Mouse (Mus musculus): Measurements from ENCODE around the gene 1700025C18Rik. TPM values are rescaled to one million over a fixed set of nuclear protein-coding genes. Genes with fewer than 3 reads are reported as not detected.
A peak's percentile ranks its signal among the peaks of the same experiment; 100 is the strongest.

1700025C18Rik gene
- polyA plus RNA-seq, 1 experiment from 2014 or later = not detected

- Histone ChIP-seq H3K9me3 (replicated peaks; ENCODE audit: control insufficient read depth, low read length, poor library complexity, severe bottlenecking) (no peaks in the 10 kb centered on the region), H3K27ac (ENCODE audit: low read length) (no peak overlapping the region), H3K4me1 (ENCODE audit: control insufficient read depth, insufficient read depth, low read length) (peaks cover 32% of the 10 kb centered on the region), H3K4me2 (ENCODE audit: low read length) (no peak overlapping the region), H3K9ac (ENCODE audit: low read depth, low read length) (no peak overlapping the region), H3K36me3 (ENCODE audit: control insufficient read depth, insufficient read depth, low read length) (no peaks in the 10 kb centered on the region), H3K27me3 (ENCODE audit: control insufficient read depth, insufficient read depth, low read depth, low read length) (no peaks in the 10 kb centered on the region), H3K4me3 (ENCODE audit: low read depth, low read length) (no peak overlapping the region)
- no peak for ATAC-seq
- 21% methylated on average over 8 of the region's 9 CpGs for WGBS
Measured at GRCm38 (mm10) chr2:165073381-165073781, 17.2 kb downstream of the 1700025C18Rik start.

- H3K9ac ChIP-seq (ENCODE audit: low read depth, low read length) = peak overlapping the region; percentile 33
- no peak overlapping the region for H3K27ac ChIP-seq (ENCODE audit: low read length)
- WGBS = 26% methylated on average over 23 of the region's 23 CpGs
- H3K9me3 ChIP-seq (replicated peaks; ENCODE audit: control insufficient read depth, low read length, poor library complexity, severe bottlenecking) = no peaks in the 10 kb centered on the region
- peaks cover 12% of the 10 kb centered on the region for H3K4me1 ChIP-seq (ENCODE audit: control insufficient read depth, insufficient read depth, low read length)
- H3K4me2 ChIP-seq (ENCODE audit: low read length) = peak overlapping the region; percentile 35
- no peak overlapping the region for H3K4me3 ChIP-seq (ENCODE audit: low read depth, low read length)
- ATAC-seq = no peak; the same call in 1 of the 2 replicates
- no peaks in the 10 kb centered on the region for H3K36me3 ChIP-seq (ENCODE audit: control insufficient read depth, insufficient read depth, low read length)
- H3K27me3 ChIP-seq (ENCODE audit: control insufficient read depth, insufficient read depth, low read depth, low read length) = no peaks in the 10 kb centered on the region
Measured at GRCm38 (mm10) chr2:165070096-165070816, 20.3 kb downstream of the 1700025C18Rik start.

- Histone ChIP-seq H3K9ac (ENCODE audit: low read depth, low read length) (no peak overlapping the region), H3K4me1 (ENCODE audit: control insufficient read depth, insufficient read depth, low read length) (peaks cover 12% of the 10 kb centered on the region), H3K9me3 (replicated peaks; ENCODE audit: control insufficient read depth, low read length, poor library complexity, severe bottlenecking) (no peaks in the 10 kb centered on the region), H3K27me3 (ENCODE audit: control insufficient read depth, insufficient read depth, low read depth, low read length) (no peaks in the 10 kb centered on the region), H3K36me3 (ENCODE audit: control insufficient read depth, insufficient read depth, low read length) (no peaks in the 10 kb centered on the region), H3K4me2 (ENCODE audit: low read length) (no peak overlapping the region), H3K4me3 (ENCODE audit: low read depth, low read length) (no peak overlapping the region), H3K27ac (ENCODE audit: low read length) (no peak overlapping the region)
- WGBS = 70% methylated on average over 2 of the region's 2 CpGs
- no peak for ATAC-seq
Measured at GRCm38 (mm10) chr2:165068806-165069205, 21.7 kb downstream of the 1700025C18Rik start.

- H3K27ac ChIP-seq (ENCODE audit: low read length) = no peak overlapping the region
- no peaks in the 10 kb centered on the region for H3K4me1 ChIP-seq (ENCODE audit: control insufficient read depth, insufficient read depth, low read length)
- 69% methylated on average over 7 of the region's 7 CpGs for WGBS
- H3K36me3 ChIP-seq (ENCODE audit: control insufficient read depth, insufficient read depth, low read length) = no peaks in the 10 kb centered on the region
- no peak overlapping the region for H3K4me2 ChIP-seq (ENCODE audit: low read length)
- no peaks in the 10 kb centered on the region for H3K9me3 ChIP-seq (replicated peaks; ENCODE audit: control insufficient read depth, low read length, poor library complexity, severe bottlenecking)
- H3K27me3 ChIP-seq (ENCODE audit: control insufficient read depth, insufficient read depth, low read depth, low read length) = no peaks in the 10 kb centered on the region
- no peak overlapping the region for H3K4me3 ChIP-seq (ENCODE audit: low read depth, low read length)
- no peak overlapping the region for H3K9ac ChIP-seq (ENCODE audit: low read depth, low read length)
- no peak for ATAC-seq
Measured at GRCm38 (mm10) chr2:165064489-165064888, 26.1 kb downstream of the 1700025C18Rik start.

- Histone ChIP-seq H3K4me2 (ENCODE audit: low read length) (no peak overlapping the region), H3K9me3 (replicated peaks; ENCODE audit: control insufficient read depth, low read length, poor library complexity, severe bottlenecking) (no peaks in the 10 kb centered on the region), H3K27ac (ENCODE audit: low read length) (no peak overlapping the region), H3K27me3 (ENCODE audit: control insufficient read depth, insufficient read depth, low read depth, low read length) (no peaks in the 10 kb centered on the region), H3K36me3 (ENCODE audit: control insufficient read depth, insufficient read depth, low read length) (no peaks in the 10 kb centered on the region), H3K4me3 (ENCODE audit: low read depth, low read length) (no peak overlapping the region), H3K9ac (ENCODE audit: low read depth, low read length) (no peak overlapping the region), H3K4me1 (ENCODE audit: control insufficient read depth, insufficient read depth, low read length) (no peaks in the 10 kb centered on the region)
- WGBS = 85% methylated on average over 16 of the region's 16 CpGs
- no peak for ATAC-seq
Measured at GRCm38 (mm10) chr2:165061638-165062433, 28.7 kb downstream of the 1700025C18Rik start.

GRCm38 (mm10) chr2:165059961-165060360 is 30.6 kb downstream of the 1700025C18Rik start:
- Histone ChIP-seq H3K36me3 (ENCODE audit: control insufficient read depth, insufficient read depth, low read length) (no peaks in the 10 kb centered on the region), H3K27ac (ENCODE audit: low read length) (no peak overlapping the region), H3K4me1 (ENCODE audit: control insufficient read depth, insufficient read depth, low read length) (no peaks in the 10 kb centered on the region), H3K9me3 (replicated peaks; ENCODE audit: control insufficient read depth, low read length, poor library complexity, severe bottlenecking) (no peaks in the 10 kb centered on the region), H3K4me3 (ENCODE audit: low read depth, low read length) (no peak overlapping the region), H3K9ac (ENCODE audit: low read depth, low read length) (no peak overlapping the region), H3K4me2 (ENCODE audit: low read length) (no peak overlapping the region), H3K27me3 (ENCODE audit: control insufficient read depth, insufficient read depth, low read depth, low read length) (peaks cover 3% of the 10 kb centered on the region)
- 94% methylated on average over 4 of the region's 4 CpGs for WGBS
- ATAC-seq = no peak

GRCm38 (mm10) chr2:165056377-165057085 is 34.0 kb downstream of the 1700025C18Rik start:
- Histone ChIP-seq H3K9ac (ENCODE audit: low read depth, low read length) (no peak overlapping the region), H3K9me3 (replicated peaks; ENCODE audit: control insufficient read depth, low read length, poor library complexity, severe bottlenecking) (no peaks in the 10 kb centered on the region), H3K27ac (ENCODE audit: low read length) (no peak overlapping the region), H3K4me3 (ENCODE audit: low read depth, low read length) (no peak overlapping the region), H3K27me3 (ENCODE audit: control insufficient read depth, insufficient read depth, low read depth, low read length) (peaks cover 3% of the 10 kb centered on the region), H3K36me3 (ENCODE audit: control insufficient read depth, insufficient read depth, low read length) (no peaks in the 10 kb centered on the region), H3K4me1 (ENCODE audit: control insufficient read depth, insufficient read depth, low read length) (peaks cover 5% of the 10 kb centered on the region; the same call in 1 of the 2 replicates), H3K4me2 (ENCODE audit: low read length) (no peak overlapping the region)
- ATAC-seq = no peak
- 82% methylated on average over 14 of the region's 14 CpGs for WGBS

GRCm38 (mm10) chr2:165055905-165056304 is 34.6 kb downstream of the 1700025C18Rik start:
- Histone ChIP-seq H3K27me3 (ENCODE audit: control insufficient read depth, insufficient read depth, low read depth, low read length) (peaks cover 3% of the 10 kb centered on the region), H3K4me2 (ENCODE audit: low read length) (peak overlapping the region; percentile 30; the same call in 1 of the 2 replicates), H3K36me3 (ENCODE audit: control insufficient read depth, insufficient read depth, low read length) (no peaks in the 10 kb centered on the region), H3K4me1 (ENCODE audit: control insufficient read depth, insufficient read depth, low read length) (peaks cover 11% of the 10 kb centered on the region), H3K4me3 (ENCODE audit: low read depth, low read length) (peak overlapping the region; percentile 9; the same call in 1 of the 2 replicates), H3K9ac (ENCODE audit: low read depth, low read length) (no peak overlapping the region), H3K27ac (ENCODE audit: low read length) (no peak overlapping the region), H3K9me3 (replicated peaks; ENCODE audit: control insufficient read depth, low read length, poor library complexity, severe bottlenecking) (no peaks in the 10 kb centered on the region)
- no peak for ATAC-seq
- 8% methylated on average over 7 of the region's 7 CpGs for WGBS
